ENCODE assay signal across 8 mouse cellular contexts in genomic region chr3:68759375-68759774, GRCm38 (mm10).
DNase-seq lines count a peak whose midpoint lies in the region; ATAC-seq lines count a peak whose summit lies in the region.

No protein-coding gene starts in this region.

- no peaks in the 10 kb centered on the region for H3K36me3 ChIP-seq in neural tube, embryonic 15.5 days
- H3K36me3 ChIP-seq in midbrain, embryonic 15.5 days (replicated peaks) = no peaks in the 10 kb centered on the region
- no peaks in the 10 kb centered on the region for H3K36me3 ChIP-seq in forebrain, embryonic 10.5 days (replicated peaks)

- H3K9ac ChIP-seq in neural tube, embryonic 15.5 days (replicated peaks) = no peak overlapping the region
- H3K9ac ChIP-seq in midbrain, embryonic 15.5 days = no peak overlapping the region

- H3K27ac ChIP-seq in neural tube, embryonic 15.5 days (replicated peaks) = no peak overlapping the region
- no peak overlapping the region for H3K27ac ChIP-seq in midbrain, embryonic 15.5 days
- H3K27ac ChIP-seq in forebrain, embryonic 10.5 days = no peak overlapping the region

- H3K9me3 ChIP-seq in neural tube, embryonic 15.5 days (replicated peaks) = no peaks in the 10 kb centered on the region
- no peaks in the 10 kb centered on the region for H3K9me3 ChIP-seq in midbrain, embryonic 15.5 days
- no peaks in the 10 kb centered on the region for H3K9me3 ChIP-seq in forebrain, embryonic 10.5 days

- no peak for ATAC-seq in neural tube, embryonic 15.5 days (ENCODE audit: low FRiP score)
- ATAC-seq in midbrain, embryonic 15.5 days (replicated peaks) = no peak

- H3K4me2 ChIP-seq in neural tube, embryonic 15.5 days = no peak overlapping the region
- no peak overlapping the region for H3K4me2 ChIP-seq in midbrain, embryonic 15.5 days

- H3K4me1 ChIP-seq in neural tube, embryonic 15.5 days = no peaks in the 10 kb centered on the region
- no peaks in the 10 kb centered on the region for H3K4me1 ChIP-seq in midbrain, embryonic 15.5 days
- H3K4me1 ChIP-seq in forebrain, embryonic 10.5 days = peaks cover 17% of the 10 kb centered on the region

- DNase-seq in neural tube, embryonic 10.5 days (ENCODE audit: extremely low spot score, low spot score) = peak; percentile 26
- peak; percentile 45 for DNase-seq in heart, postnatal 25 days (ENCODE audit: low spot score)
- DNase-seq in left cerebral cortex, postnatal 14 days (ENCODE audit: low spot score in 2 of 2) = peak; percentile 33 to 44
- peak; percentile 66 to 82 for DNase-seq in right cerebral cortex, postnatal 10 days (ENCODE audit: low spot score in 2 of 2)
- DNase-seq in forebrain, embryonic 10.5 days (ENCODE audit: extremely low spot score, low spot score) = no peak
- DNase-seq in retina, postnatal 1 day = no peak

- intact Hi-C loops in heart, postnatal 25 days (cut with DNase I) = no loop called here
- intact Hi-C loops in left cerebral cortex, postnatal 14 days (cut with DNase I) = no loop called here

- 70% methylated on average over 8 of the region's 8 CpGs for WGBS in neural tube, embryonic 15.5 days
- 68% methylated on average over 8 of the region's 8 CpGs for WGBS in midbrain, embryonic 15.5 days
- 62% methylated on average over 8 of the region's 8 CpGs for WGBS in forebrain, embryonic 10.5 days

- no peak overlapping the region for H3K4me3 ChIP-seq in neural tube, embryonic 15.5 days (replicated peaks)
- no peak overlapping the region for H3K4me3 ChIP-seq in midbrain, embryonic 15.5 days
- H3K4me3 ChIP-seq in forebrain, embryonic 10.5 days = no peak overlapping the region

- H3K27me3 ChIP-seq in neural tube, embryonic 15.5 days (replicated peaks) = no peaks in the 10 kb centered on the region
- H3K27me3 ChIP-seq in midbrain, embryonic 15.5 days (replicated peaks) = no peaks in the 10 kb centered on the region
- H3K27me3 ChIP-seq in forebrain, embryonic 10.5 days (ENCODE audit: poor library complexity, severe bottlenecking) = no peaks in the 10 kb centered on the region

Comparison
In these comparisons a context has a peak if more than half of its experiments do, and no peak if none do; other contexts are left out.
1. DNase-seq: peak in neural tube, embryonic 10.5 days (single experiment), heart, postnatal 25 days (single experiment), left cerebral cortex, postnatal 14 days (2 of 2) and right cerebral cortex, postnatal 10 days (2 of 2); none in forebrain, embryonic 10.5 days (single experiment) and retina, postnatal 1 day (single experiment).